Mouse (Mus musculus): ENCODE measurements around the gene Lzic. TPM values are rescaled to one million over a fixed set of nuclear protein-coding genes. Genes with fewer than 3 reads are reported as not detected.

Gene Lzic
- 44.7 TPM for polyA plus RNA-seq (2012; fragmentation: generic; extraction: Trizol)
- long read RNA-seq, experiment 1, transcript Lzic-201 (7 exons, 1,817 nt): major isoform, 19 of 47 reads
- long read RNA-seq, experiment 1, partial matches to known transcripts: 7 of 47 reads
- long read RNA-seq, experiment 1, other reads (novel, unspliced or antisense): 21 of 47 reads
- long read RNA-seq, experiment 2, transcript Lzic-201 (7 exons, 1,817 nt): major isoform, 123 of 209 reads
- long read RNA-seq, experiment 2, partial matches to known transcripts: 27 of 209 reads
- long read RNA-seq, experiment 2, other reads (novel, unspliced or antisense): 59 of 209 reads

GRCm38 (mm10) chr4:149485053-149485824 is at the start of gene Lzic, which contains the start of gene Nmnat1:
TSS of gene Lzic (plus strand) at chr4:149485229.
TSS of gene Nmnat1 (minus strand) at chr4:149485202.
- H3K36me3 ChIP-seq (ENCODE audit: control insufficient read depth, insufficient read depth): peaks cover 25% of the 10 kb centered on the region
- H3K79me2 ChIP-seq (ENCODE audit: control insufficient read depth, insufficient read depth): peaks cover 53% of the 10 kb centered on the region
- TF ChIP-seq CTCF (IDR thresholded peaks at IDR 0.05; ENCODE audit: control insufficient read depth, insufficient read depth, insufficient read length) (no peak), FOSL1 (IDR thresholded peaks at IDR 0.05; ENCODE audit: insufficient read depth, low read length, poor library complexity, severe bottlenecking) (no peak), USF1 (IDR thresholded peaks at IDR 0.05; ENCODE audit: low read depth) (no peak), MAX (IDR thresholded peaks at IDR 0.05) (peak; percentile 48)
- no peaks in the 10 kb centered on the region for H3K27me3 ChIP-seq (ENCODE audit: control insufficient read depth, insufficient read depth, insufficient read length)
- H3ac ChIP-seq (ENCODE audit: control insufficient read depth, insufficient read length, low read depth): peak within 1 kb of the TSS; percentile 99
- peaks cover 3% of the 10 kb centered on the region for H3K79me3 ChIP-seq (ENCODE audit: low read depth)
- H3K4me3 ChIP-seq (ENCODE audit: insufficient read depth, poor library complexity, severe bottlenecking): peak within 1 kb of the TSS; percentile 91

GRCm38 (mm10) chr4:149440576-149440975 is 44.5 kb upstream of the Lzic start:
- Histone ChIP-seq H3K36me3 (ENCODE audit: control insufficient read depth, insufficient read depth) (no peaks in the 10 kb centered on the region), H3ac (ENCODE audit: control insufficient read depth, insufficient read length, low read depth) (no peak overlapping the region), H3K79me2 (ENCODE audit: control insufficient read depth, insufficient read depth) (no peaks in the 10 kb centered on the region), H3K27me3 (ENCODE audit: control insufficient read depth, insufficient read depth, insufficient read length) (no peaks in the 10 kb centered on the region), H3K4me3 (ENCODE audit: insufficient read depth, poor library complexity, severe bottlenecking) (no peak overlapping the region), H3K79me3 (ENCODE audit: low read depth) (no peaks in the 10 kb centered on the region)
- TF ChIP-seq CTCF (IDR thresholded peaks at IDR 0.05; ENCODE audit: control insufficient read depth, insufficient read depth, insufficient read length) (no peak), FOSL1 (IDR thresholded peaks at IDR 0.05; ENCODE audit: insufficient read depth, low read length, poor library complexity, severe bottlenecking) (no peak), MYOD1 (IDR thresholded peaks at IDR 0.05; ENCODE audit: control insufficient read depth, insufficient read length, low read depth) (no peak), USF1 (IDR thresholded peaks at IDR 0.05; ENCODE audit: low read depth) (no peak), CEBPB (IDR thresholded peaks at IDR 0.05; ENCODE audit: low read depth) (no peak), MYOG (IDR thresholded peaks at IDR 0.05; ENCODE audit: control insufficient read depth, extremely low read depth, insufficient read length) (no peak), MAX (IDR thresholded peaks at IDR 0.05) (no peak)

- no peaks in the 10 kb centered on the region for H3K36me3 ChIP-seq (ENCODE audit: control insufficient read depth, insufficient read depth)
- TF ChIP-seq USF1 (IDR thresholded peaks at IDR 0.05; ENCODE audit: low read depth) (no peak), CTCF (IDR thresholded peaks at IDR 0.05; ENCODE audit: control insufficient read depth, insufficient read depth, insufficient read length) (no peak), MYOG (IDR thresholded peaks at IDR 0.05; ENCODE audit: control insufficient read depth, extremely low read depth, insufficient read length) (no peak), CEBPB (IDR thresholded peaks at IDR 0.05; ENCODE audit: low read depth) (no peak), MYOD1 (IDR thresholded peaks at IDR 0.05; ENCODE audit: control insufficient read depth, insufficient read length, low read depth) (no peak), FOSL1 (IDR thresholded peaks at IDR 0.05; ENCODE audit: insufficient read depth, low read length, poor library complexity, severe bottlenecking) (no peak), MAX (IDR thresholded peaks at IDR 0.05) (no peak)
- H3K79me2 ChIP-seq (ENCODE audit: control insufficient read depth, insufficient read depth): no peaks in the 10 kb centered on the region
- H3K4me3 ChIP-seq (ENCODE audit: insufficient read depth, poor library complexity, severe bottlenecking): no peak overlapping the region
- H3K27me3 ChIP-seq (ENCODE audit: control insufficient read depth, insufficient read depth, insufficient read length): no peaks in the 10 kb centered on the region
- no peaks in the 10 kb centered on the region for H3K79me3 ChIP-seq (ENCODE audit: low read depth)
- no peak overlapping the region for H3ac ChIP-seq (ENCODE audit: control insufficient read depth, insufficient read length, low read depth)
Measured at GRCm38 (mm10) chr4:149442436-149442835, 42.6 kb upstream of the Lzic start.

- Histone ChIP-seq H3K79me3 (ENCODE audit: low read depth) (no peaks in the 10 kb centered on the region), H3K4me3 (ENCODE audit: insufficient read depth, poor library complexity, severe bottlenecking) (no peak overlapping the region)
Measured at GRCm38 (mm10) chr4:149444465-149444864, 40.6 kb upstream of the Lzic start.

GRCm38 (mm10) chr4:149444964-149445701 is 39.9 kb upstream of the Lzic start:
- peak overlapping the region; percentile 2 for H3ac ChIP-seq (ENCODE audit: control insufficient read depth, insufficient read length, low read depth)
- peak; percentile 81 for TF ChIP-seq MYOD1 (IDR thresholded peaks at IDR 0.05; ENCODE audit: control insufficient read depth, insufficient read length, low read depth)
- TF ChIP-seq MYOG (IDR thresholded peaks at IDR 0.05; ENCODE audit: control insufficient read depth, extremely low read depth, insufficient read length): no peak
- TF ChIP-seq USF1 (IDR thresholded peaks at IDR 0.05; ENCODE audit: low read depth): peak; percentile 65
- no peak for TF ChIP-seq CEBPB (IDR thresholded peaks at IDR 0.05; ENCODE audit: low read depth)
- peak; percentile 97 for TF ChIP-seq CTCF (IDR thresholded peaks at IDR 0.05; ENCODE audit: control insufficient read depth, insufficient read depth, insufficient read length)
- TF ChIP-seq FOSL1 (IDR thresholded peaks at IDR 0.05; ENCODE audit: insufficient read depth, low read length, poor library complexity, severe bottlenecking): no peak
- TF ChIP-seq MAX (IDR thresholded peaks at IDR 0.05): peak; percentile 100
- no peak overlapping the region for H3K4me3 ChIP-seq (ENCODE audit: insufficient read depth, poor library complexity, severe bottlenecking)
- H3K79me3 ChIP-seq (ENCODE audit: low read depth): no peaks in the 10 kb centered on the region
- no peaks in the 10 kb centered on the region for H3K36me3 ChIP-seq (ENCODE audit: control insufficient read depth, insufficient read depth)
- H3K79me2 ChIP-seq (ENCODE audit: control insufficient read depth, insufficient read depth): no peaks in the 10 kb centered on the region
- no peaks in the 10 kb centered on the region for H3K27me3 ChIP-seq (ENCODE audit: control insufficient read depth, insufficient read depth, insufficient read length)

More at GRCm38 (mm10) chr4:149444465-149444864, 40.6 kb upstream of the Lzic start:
- no peaks in the 10 kb centered on the region for H3K27me3 ChIP-seq (ENCODE audit: control insufficient read depth, insufficient read depth, insufficient read length)
- H3K79me2 ChIP-seq (ENCODE audit: control insufficient read depth, insufficient read depth): no peaks in the 10 kb centered on the region
- no peak overlapping the region for H3ac ChIP-seq (ENCODE audit: control insufficient read depth, insufficient read length, low read depth)
- no peaks in the 10 kb centered on the region for H3K36me3 ChIP-seq (ENCODE audit: control insufficient read depth, insufficient read depth)
- TF ChIP-seq USF1 (IDR thresholded peaks at IDR 0.05; ENCODE audit: low read depth) (no peak), MYOG (IDR thresholded peaks at IDR 0.05; ENCODE audit: control insufficient read depth, extremely low read depth, insufficient read length) (no peak), CTCF (IDR thresholded peaks at IDR 0.05; ENCODE audit: control insufficient read depth, insufficient read depth, insufficient read length) (no peak), FOSL1 (IDR thresholded peaks at IDR 0.05; ENCODE audit: insufficient read depth, low read length, poor library complexity, severe bottlenecking) (no peak), MYOD1 (IDR thresholded peaks at IDR 0.05; ENCODE audit: control insufficient read depth, insufficient read length, low read depth) (no peak)

Data from C2C12 (cell line).